Mouse (Mus musculus) thymus, postnatal 36 days (tissue): Measurements from ENCODE around the gene Tns1.
A peak's percentile ranks its signal among the peaks of the same experiment; 100 is the strongest.

Source experiments
- DNase-seq, 2 experiments: peaks; one replicate each; pipeline ENCODE4 v3.0.0; 2022; ENCODE audit warnings: mixed read lengths in 2 of 2

Tns1 gene

DNA sequence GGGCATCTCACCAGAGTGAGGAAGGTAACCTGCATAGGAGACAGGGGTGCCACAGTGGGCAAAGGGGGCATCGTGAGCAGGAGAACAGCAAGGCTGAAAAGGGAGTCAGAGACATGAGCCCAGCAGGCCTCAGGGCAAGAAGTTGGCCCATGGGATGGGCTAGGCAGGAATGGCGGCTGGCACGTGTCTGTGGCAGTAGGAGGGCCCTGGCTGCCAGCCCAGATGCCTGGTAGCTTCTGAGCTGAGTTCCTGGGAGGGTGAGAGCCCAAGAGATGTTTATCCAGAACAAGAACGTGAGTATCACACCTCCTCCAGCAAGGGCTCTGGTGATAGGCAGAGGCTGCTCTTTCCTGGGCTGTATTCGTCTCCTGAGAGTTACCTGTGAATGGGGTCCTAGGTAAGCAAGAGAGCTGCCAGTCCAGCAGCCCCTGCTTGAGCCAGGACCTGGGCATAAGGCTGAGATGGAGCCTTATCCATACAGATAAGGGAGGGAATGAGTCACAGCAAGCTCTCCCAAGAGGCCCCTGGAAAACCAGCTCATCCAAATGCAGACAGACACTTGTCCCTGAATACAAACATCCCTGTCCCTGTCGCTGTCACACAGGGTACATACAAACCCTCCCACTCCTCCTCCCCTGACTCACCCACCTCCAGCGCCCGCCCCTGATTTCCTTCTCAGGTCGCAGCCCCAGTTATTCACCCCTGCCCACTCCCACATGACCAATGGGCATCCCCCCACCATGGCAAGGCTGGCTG, 2.2 kb downstream of the Tns1 start:
- no peak for DNase-seq

DNA sequence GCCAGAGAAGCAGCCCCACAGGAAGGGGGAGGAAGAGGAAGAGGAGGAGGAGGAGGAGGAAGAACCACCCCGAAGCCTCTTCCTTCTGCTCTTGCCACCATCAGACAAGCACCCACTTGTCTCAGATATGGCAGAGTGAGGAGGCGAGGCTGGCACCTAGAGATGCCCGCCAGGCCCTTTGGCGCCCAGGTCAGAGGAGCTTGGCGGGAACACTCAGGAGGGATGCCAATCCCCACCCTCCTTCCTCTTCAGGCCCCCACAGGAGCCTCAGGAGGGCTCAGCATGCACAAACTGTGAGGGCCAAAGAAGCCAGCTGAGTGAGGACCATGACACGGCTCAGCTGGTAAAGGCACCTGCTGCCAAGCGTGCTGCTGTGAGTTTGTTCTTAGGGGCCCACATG, 3.1 kb downstream of the Tns1 start:
- no peak for DNase-seq

DNA sequence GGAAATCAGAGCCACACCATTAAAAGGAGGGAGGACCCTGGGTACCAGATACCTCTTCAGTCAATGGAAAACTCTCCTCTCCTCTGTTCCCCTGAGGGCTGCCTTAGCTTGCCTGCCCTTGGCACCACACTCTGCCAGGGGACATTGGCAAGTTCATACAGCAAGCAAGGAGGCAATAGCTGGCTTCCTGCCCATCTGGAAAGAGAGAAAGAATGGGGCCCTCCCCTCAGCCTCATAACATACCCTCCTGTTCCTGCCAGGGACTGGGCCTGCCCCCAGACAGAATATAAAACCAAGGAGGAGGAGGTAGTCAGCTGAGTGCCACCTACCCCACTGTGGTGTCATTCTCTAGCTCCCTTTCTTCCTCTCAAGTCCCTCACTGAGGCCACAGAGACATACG, 5.1 kb downstream of the Tns1 start:
- DNase-seq = no peak

DNA sequence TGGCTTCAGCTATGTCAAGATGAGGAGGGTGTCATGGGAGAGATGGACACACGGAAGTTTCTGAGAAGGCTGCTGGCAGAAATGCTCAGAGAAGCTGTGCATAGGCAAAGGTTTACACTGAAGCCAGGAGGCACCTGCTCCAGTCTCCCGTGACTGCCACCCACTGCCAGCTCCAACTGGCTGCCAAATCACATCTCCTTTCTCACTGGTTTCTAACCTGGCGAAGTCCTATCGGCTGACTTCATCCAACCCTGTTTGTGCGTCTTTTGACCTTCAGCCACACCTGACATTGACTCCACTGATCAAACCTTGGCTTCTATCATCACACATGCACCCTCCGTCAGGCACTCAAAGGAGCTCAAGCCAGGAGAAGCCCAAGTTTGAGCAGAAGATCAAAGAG, 6.4 kb downstream of the Tns1 start:
- no peak for DNase-seq

DNA sequence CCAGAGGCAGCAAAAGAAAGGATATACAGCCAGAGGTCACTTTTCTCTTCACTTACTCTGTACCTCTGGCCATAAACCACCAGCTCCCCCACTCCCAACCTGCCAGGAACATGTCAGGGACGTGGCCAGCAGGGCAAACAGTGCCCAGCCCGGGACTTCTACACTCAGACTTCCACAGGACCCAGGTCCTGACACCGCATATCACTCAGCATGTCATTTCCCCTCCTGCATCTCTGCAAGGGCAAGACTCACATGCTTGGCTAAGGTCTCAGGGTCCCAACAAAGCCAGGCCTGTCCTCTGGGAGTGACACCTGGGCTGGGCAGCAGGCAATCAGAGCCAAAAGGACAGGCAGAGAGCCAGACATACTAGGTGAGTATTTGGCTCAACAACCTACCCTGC, 11.2 kb downstream of the Tns1 start:
- DNase-seq = no peak

DNA sequence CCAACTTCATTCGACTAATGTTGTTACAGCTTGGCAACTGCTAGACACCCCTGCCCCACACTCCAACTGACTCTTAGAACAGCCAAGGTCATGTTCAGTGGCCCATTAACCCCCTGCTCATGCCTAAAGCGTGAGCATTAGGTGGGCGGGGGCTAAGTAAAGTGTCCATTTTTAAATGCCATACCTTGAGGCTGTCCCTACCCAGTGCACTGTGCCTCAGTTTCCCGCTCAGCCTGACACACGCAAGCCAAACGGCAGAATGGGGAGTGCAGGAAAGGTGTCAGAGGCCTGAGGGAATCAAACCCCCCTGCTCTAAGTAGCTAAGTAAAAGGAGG, 12.6 kb downstream of the Tns1 start:
- no peak for DNase-seq

DNA sequence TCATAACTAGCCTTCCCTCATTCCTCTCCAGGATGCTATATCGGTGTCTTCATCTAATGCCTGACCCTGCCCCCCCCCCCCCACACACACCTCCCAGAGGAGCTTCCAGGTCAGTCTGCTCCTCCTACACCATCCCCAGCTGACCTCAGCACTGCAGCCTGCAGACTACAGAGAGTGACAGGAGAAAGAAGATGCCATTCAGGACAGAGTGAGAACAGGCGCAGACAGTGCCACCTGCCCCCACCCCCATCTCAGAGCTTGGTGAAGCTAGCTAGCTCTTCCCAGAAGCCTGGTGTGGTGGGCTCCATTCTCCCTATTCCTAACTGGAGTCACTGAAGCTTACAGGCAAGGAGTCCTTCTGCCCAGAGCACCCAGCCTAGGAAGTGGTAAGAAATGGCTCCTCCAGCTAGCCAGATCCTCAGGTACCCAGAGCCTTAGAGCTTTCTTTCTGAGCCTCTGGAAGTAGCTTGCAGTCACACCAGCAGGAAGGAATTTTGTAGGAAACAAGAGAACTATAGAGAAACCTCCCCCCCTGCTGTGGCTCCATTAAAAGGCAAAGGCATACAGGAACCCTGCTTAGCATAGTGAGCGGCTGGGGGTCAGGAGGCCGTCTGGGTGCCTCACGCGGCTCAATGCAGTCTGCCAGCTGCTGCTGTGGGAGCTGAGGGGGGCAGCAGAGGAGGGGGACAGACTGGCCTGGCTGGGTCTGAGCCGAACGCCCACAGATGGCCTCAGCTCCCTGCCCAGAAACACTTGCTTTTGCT, 13.1 kb downstream of the Tns1 start:
- no peak for DNase-seq

DNA sequence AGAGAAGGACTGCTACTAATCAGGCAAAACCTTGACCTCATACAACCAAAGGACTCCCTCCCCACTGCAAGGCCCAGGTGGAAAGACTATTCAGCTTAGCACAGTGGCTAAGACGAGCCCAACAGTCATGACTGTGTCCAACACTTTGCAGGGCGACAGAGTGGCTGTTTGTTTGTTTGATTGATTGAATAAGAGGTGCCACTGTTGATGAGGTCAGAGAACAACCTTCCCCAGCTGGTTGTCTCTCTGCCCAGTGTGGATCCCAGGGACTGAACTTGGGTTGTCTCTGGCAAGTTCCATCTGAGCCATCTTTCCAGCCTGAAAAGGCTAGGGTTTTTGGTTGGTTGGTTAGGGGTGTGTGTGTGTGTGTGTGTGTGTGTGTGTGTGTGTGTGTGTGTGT, 14.6 kb downstream of the Tns1 start:
- DNase-seq = no peak

DNA sequence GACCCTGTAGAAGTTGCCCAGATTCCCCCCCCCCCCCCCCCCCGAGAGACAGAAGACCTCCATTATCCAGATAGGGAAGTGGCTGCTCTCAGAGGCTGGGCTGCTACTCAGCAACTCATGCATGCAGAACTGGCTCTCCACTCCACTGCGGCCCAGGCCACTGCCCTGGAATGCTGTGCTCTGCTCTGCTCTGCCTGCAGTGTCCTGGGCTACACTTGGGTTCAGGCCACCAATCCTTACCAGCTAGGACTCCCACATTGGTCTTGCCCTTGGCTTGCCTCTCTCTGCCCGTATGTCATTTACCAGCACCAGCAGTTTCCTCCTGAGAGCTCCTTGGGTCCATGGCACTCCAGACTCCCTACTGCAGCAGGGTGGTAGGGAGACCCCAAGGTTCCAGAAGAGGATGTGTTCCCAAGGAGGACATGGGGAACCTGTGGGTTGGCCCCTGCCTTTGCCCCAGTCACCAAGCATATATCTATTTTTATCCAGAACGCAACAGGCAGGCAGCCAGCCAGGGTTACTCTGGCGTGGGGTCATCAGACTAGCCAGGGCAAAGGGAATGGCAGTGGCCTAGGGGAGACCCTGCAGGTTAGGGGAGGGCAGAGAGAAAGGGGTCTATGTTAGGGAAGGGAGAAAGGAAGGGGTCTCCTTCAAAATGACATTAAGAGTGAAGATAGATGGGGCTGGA, 16.2 kb downstream of the Tns1 start:
- DNase-seq = no peak

DNA sequence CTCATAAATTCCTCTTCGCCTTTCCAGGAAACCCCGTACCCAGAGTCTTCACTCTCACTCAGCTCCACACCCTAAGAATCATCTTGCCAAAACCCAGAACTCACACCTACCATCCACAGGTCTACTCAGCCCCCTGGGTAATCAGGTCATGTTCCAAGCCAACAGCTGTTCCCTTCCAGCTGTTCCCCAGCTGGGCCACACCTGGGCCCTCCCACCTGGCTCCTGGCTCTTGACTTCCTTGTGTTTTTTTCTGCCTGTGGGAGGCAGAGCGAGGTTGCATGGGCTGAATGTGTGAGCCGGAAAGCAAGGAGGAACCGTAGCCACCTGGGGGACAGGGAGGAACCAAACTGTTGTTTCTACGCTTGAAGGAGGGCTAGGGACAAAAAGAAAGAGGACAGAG, 18.0 kb downstream of the Tns1 start:
- DNase-seq = no peak

DNA sequence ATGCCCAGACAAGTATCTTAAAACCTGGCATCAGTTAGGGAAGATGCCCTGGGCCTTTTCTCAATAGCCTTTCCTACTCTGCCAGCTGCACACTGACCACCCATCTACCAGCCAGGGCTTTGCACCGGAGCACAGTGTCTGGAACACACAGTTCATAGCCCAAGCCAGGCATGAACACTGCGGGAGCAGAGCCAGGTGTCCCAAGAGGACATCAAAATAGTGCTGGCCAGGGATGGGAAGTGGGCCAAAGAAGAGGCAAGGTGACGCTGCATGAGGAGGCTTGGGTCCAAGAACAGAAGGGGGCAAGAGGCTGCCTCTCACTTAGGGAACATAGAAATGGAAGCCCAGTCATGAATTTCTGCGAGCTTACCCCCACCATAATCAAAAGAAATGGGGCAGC, 18.6 kb downstream of the Tns1 start:
- DNase-seq = no peak

DNA sequence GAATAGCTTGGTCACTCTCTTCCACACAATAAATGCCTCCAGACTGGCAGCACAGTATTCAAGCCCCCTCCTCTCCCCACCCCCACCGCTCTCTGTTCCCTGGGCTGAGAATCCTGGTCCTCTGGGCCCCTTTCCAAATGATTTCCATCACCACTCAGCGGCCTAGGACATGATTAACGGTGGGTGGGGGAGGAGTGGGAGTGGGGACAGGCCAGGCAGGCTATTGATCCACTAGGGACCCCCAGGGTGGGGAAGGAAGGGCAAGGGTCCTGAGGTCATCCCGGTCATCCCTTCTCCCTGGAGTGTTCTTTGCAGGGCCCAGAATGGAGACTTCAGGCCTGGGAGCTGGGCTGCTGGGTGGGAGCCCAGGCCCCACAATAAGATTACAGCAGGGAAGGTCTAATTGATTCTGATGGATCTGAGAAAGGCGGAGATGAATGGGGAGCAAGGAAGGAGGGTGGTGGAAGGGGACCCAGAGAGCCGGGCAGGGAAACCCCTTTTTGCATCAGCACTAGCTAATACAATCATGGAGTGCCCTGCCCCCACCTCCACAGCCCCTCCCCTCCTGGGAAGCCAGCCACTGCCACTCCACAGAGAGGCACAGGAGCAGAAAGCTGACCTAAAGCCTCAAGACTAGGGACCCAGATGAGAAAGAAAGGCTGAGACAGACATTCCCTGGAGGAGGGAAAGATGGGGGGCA, 20.4 kb downstream of the Tns1 start:
- DNase-seq = no peak

DNA sequence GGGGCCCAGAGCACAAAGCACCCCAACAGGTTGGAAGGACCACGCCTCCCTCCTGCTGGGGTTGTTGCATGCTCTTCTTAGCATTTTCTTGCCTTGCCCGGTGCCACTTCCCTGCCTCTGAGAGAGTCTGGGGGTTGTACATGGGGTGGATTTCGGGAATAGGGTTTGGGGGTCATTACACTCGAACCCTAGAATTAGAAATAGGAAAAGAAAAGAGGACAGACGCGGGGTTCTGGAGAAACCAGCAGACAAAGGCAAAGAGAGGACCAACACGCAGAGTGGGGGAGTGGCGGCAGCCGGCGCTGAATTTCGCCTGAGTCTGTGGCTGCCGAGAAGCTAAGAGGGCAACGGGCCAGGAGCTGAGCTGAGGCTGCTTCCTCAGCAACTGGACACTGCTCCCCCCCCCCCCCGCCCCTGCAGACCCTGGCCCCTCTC, 25.2 kb downstream of the Tns1 start:
- no peak for DNase-seq

DNA sequence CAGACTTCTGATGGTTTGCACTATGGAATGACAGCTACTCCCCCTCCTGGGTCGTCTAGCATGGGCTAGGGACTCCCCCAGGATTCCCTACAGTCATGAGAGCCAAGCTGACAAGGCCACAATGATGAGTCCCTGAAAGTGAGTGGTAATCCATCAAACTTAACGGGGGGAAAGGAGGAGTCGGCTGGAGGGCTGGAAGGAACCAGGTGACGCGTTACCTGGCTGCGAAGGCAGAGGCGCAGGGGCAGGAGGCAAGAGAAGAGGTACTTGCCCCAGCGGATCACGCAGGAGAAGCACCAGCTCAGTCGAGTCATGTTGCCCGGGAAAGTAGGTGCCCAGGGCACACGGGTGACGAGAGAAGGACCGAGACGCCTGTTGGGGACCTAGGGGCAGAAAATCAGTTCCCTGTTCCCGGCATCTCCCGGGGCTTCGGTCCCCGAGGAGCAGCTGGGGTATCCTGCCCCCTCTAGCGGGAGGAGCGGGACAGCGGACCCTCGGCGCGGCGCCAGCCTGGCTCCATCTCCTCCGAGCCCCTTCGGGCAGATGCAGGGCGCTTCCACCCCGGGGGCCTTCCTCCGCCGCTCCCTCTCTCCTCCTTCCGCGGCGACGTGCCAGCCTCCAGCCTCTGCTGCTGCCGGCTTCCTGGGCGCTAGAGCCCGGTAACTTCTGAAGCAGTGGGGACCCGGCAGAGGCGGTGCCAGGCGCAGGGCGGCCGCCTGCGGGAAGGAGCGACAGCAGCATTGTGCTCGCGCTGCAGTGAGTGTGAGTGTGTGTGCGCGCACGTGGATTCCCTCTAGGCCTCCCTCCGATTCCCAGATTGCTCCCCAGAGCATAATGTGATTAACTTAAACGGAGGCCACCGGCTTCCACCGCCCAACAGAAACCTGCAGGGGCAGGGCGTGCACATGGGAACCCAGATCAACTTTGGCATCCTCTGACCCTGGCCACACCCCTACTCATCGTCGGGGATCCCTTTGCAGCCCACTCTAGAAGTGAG, 25.9 kb downstream of the Tns1 start:
- DNase-seq = peak; percentile 39 to 51

DNA sequence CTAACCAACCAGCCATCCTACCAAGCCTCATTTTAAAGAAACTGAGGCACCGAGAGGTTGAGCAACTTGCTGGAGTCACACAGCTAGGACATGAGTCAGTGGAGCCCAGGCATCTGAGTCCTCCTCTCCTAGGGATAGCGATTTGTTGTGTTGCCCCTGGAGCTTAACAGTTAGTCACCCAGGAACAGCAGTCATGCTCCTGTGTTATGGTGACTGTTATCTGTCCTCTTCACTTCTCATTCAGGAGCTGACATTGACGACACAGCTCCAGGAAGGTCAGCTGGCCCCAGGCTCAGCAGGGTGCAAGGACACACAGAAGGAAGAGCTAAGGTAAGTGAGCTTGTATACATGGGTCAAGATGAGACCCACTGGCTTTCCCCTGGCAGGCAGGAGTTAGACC, 28.5 kb downstream of the Tns1 start:
- DNase-seq = no peak

DNA sequence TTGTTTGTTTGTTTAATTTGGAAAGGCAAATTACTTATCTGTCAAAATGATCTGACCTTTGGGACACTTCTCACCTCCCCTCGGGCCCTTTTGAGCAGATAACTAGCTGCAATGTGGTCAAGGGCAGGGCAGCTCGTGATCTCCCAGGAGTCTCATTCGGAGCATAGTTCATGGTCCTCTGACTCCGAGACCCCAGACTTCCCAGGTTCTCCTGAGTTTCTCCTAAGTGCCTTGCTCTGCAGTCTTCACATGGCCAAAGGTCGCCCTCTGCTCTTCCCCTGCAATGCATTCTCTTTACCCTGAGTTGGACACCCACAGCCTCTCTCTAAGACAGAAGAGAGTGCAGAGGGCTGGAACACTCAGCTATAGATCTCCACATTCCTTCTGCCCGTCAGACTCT, 29.0 kb downstream of the Tns1 start:
- DNase-seq = no peak

DNA sequence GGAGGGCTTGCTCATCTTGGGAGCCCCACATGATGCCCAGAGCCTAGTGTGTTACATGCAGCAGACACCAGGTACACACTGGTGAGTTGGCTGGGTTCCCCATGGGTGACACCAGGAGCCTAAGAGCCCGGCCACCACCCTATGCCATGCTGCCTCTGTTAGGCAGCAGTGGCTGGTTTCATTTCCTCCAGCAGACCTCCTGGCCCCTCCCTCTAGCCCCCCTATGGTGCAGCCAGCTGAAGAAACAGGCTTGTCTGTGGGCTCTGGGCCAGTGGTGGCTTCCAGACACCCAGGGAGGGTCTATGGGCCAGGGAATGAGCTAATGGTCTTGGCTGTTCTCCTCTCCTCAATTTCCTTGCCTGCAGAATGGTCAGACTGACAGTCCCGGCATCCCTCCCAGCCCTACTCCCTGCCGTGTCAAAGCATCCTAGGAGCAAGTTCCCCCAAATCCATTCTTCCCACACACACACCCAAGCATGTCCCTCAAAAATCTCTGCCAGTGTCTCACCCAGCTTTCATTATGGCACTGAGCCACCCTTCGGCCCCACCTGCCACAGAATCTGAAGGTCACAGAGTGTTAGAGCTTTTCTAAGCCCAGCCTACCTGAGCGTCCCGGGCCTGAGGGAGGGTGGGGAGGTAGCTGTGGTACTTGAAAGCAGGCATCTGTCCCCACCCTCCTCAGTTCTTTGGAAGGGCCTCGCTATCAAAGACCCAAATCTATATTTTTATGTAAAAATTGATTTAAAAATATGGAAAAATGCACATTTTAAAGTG, 29.6 kb downstream of the Tns1 start:
- DNase-seq = no peak

DNA sequence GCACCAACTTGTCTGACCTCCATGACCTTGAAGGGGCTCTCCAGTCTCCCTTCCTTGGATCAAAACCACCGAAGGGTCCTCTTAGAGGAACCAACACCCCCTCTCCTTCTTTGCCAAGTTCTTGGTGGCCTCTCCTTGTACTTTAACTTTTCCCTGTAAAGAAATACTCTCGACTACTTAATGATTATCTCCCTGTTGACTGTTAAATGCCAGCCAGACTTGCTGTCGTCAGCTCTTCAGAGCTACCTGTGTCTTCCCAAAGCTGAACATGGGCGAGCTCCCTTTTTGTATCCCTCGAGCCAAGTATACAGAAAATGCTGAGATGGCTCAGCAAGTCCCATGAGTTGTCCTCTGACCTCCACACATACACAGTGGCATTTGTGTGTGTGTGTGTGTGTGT, 30.8 kb downstream of the Tns1 start:
- DNase-seq = no peak

DNA sequence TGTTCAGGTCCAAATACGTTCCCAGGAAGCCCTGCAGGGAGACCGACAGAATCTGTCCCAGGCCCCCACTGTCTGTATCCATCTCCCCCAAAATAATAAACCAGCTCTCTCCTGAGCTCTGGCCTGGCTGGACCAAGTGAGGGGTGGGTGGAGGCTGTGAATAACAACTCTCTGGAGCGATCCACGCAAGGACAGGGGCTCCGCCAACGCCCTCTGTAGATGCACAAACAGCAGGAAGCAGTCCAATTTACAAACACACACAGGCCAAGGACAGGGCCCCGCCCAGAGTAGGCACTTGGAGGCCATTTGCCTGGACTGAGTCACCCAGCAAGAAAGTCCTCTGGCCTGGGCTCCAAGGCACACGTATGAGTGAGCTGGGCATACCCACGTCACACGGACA, 32.0 kb downstream of the Tns1 start:
- DNase-seq = no peak

DNA sequence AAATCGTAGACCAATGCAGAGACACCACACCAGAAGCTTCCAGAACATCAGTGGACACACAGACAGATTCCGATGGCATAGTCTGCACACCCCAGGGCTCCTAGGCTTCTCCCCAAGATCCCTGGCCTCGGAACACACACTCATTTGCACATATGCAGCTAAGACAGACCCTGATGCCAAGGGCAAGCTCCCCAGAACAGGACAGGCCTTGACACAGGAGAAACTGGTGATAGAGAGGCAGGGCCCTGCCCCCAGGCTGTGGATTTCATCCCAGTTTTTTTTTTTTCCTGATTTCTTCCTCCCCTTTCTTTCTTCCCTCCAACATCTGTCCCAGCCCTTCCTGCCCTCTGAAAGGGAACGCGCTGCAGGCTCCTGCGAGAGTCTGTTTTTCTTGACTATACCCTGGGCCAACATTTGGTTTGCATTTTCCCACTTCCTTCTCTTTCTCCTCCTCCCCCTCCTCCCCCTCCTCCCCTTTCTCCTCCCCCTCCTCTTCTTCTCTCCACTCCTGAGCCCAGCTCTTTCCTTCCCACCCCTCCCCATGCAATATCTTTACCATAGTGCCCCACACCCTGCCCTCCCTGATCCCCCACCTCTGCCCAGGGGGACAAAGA, 32.5 kb downstream of the Tns1 start:
- DNase-seq = no peak

DNA sequence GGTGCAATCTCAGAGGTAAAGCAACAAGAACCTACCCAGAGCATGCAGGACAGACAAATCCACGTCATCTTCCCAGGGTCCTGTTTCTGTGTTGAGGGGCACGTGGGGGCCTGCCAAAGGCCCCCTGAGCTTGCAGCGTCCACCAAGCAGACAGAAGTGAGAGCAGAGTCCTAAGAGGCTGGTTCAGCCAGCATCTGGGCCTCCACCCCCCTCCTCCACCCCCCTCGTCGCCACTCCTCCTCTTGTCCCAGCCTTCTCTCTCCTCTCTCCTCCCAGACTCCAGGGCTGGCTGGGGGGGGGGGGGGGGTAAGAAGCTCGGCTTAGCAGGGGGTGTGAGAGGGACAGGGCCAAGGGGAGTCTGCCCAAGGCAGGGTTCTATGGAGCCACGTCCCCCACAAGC, 33.1 kb downstream of the Tns1 start:
- DNase-seq = no peak
